Mouse (Mus musculus) hindbrain, embryonic 11.5 days (tissue): Measurements from ENCODE around the gene Ces2c. TPM values are rescaled to one million over a fixed set of nuclear protein-coding genes. Genes with fewer than 3 reads are reported as not detected.

Source experiments
- ATAC-seq: fragments of 200-750 bp; cut with Nextera tagmentation; 2 replicates; pipeline ENCODE4 v1.8.0; 2017; ENCODE audit warnings: mild to moderate bottlenecking, moderate TSS enrichment, moderate library complexity; ENCODE audit not compliant: low FRiP score
- DNase-seq: peaks from one replicate; pipeline ENCODE4 v3.0.0-alpha.2; 2015; ENCODE audit warnings: low spot score
- H3K27ac ChIP-seq: fragments of 300-500 bp; sonication (generic); 2 replicates; pipeline ENCODE4 v1.5.1; 2014; ENCODE audit warnings: mild to moderate bottlenecking, low read depth, low read length
- H3K27me3 ChIP-seq: fragments of 300-500 bp; sonication (generic); 2 replicates; pipeline ENCODE4 v1.6.1; 2014; ENCODE audit warnings: mild to moderate bottlenecking, low read length, moderate library complexity, mixed read lengths; ENCODE audit not compliant: control insufficient read depth, insufficient read depth
- H3K36me3 ChIP-seq: fragments of 300-500 bp; sonication (generic); 2 replicates; pipeline ENCODE4 v1.6.1; 2014; ENCODE audit warnings: mild to moderate bottlenecking, low read length, moderate library complexity, mixed read lengths; ENCODE audit not compliant: control insufficient read depth, insufficient read depth
- H3K4me1 ChIP-seq: fragments of 300-500 bp; sonication (generic); replicated peaks from 2 replicates; pipeline ENCODE4 v1.6.1; 2014; ENCODE audit warnings: low read length, mixed read lengths; ENCODE audit not compliant: control insufficient read depth, insufficient read depth
- H3K4me2 ChIP-seq: fragments of 300-500 bp; sonication (generic); replicated peaks from 2 replicates; pipeline ENCODE4 v1.6.1; 2014; ENCODE audit warnings: mild to moderate bottlenecking, low read depth, low read length
- H3K4me3 ChIP-seq: fragments of 300-500 bp; sonication (generic); 2 replicates; pipeline ENCODE4 v1.5.1; 2014; ENCODE audit warnings: low read depth, low read length
- H3K9ac ChIP-seq: fragments of 300-500 bp; sonication (generic); 2 replicates; pipeline ENCODE4 v1.6.1; 2014; ENCODE audit warnings: low read depth, low read length
- H3K9me3 ChIP-seq: fragments of 300-500 bp; sonication (generic); 2 replicates; pipeline ENCODE4 v1.6.1; 2016; ENCODE audit warnings: low read length; ENCODE audit not compliant: control insufficient read depth
- WGBS: fragments of 180-500 bp; shearing (Covaris S2); extraction: QIAGEN DNeasy Blood & Tissue Kit; methylation state at CpG from one replicate; pipeline ENCODE4 v1.1.7; 2014; 5-methylcytosine and 5-hydroxymethylcytosine counted together
- polyA plus RNA-seq: library from polyadenylated mRNA; unstranded; fragments of >200 nt; fragmentation: Nextera tagmentation; extraction: Ambion mirVana; gene quantifications from 2 replicates; pipeline ENCODE4 v1.2.1, GENCODE M21; 2014

Gene Ces2c
- not detected in 2 replicates for polyA plus RNA-seq

DNA sequence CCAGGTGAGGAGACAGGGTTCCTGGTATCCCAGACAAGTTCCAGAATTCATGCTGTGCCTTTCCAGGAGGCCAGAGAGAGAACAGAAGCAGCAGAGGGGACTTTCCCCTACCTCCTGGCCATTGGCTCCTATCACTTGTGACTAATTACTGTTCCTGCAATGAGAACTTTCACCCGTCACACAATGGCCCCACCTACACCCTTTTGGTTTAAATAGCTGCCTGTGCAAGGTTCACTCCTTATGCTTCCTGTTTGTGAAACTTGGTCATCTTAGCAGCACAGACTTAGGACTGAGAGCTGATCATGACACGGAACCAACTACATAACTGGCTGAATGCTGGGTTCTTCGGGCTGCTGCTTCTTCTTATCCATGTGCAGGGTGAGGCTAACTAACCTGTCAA lies at the start of gene Ces2c:
Ces2c (plus strand) TSS at position 238 of the 400 bp plus-strand sequence.
- no peak for DNase-seq
- no peaks in the 10 kb centered on the region for H3K36me3 ChIP-seq

GRCm38 (mm10) chr8:104799385-104799784 lies 47.5 kb upstream of the Ces2c start:
- Histone ChIP-seq H3K4me2 (no peak overlapping the region), H3K9me3 (no peaks in the 10 kb centered on the region), H3K27me3 (no peaks in the 10 kb centered on the region), H3K27ac (no peak overlapping the region), H3K36me3 (no peaks in the 10 kb centered on the region), H3K4me1 (no peaks in the 10 kb centered on the region), H3K4me3 (no peak overlapping the region), H3K9ac (no peak overlapping the region)
- ATAC-seq (no peak), DNase-seq (no peak)
- WGBS = 85% methylated on average over 1 of the region's 1 CpGs

More for the DNA sequence above, at the start of gene Ces2c:
- no peak within 1 kb of the TSS for H3K4me2 ChIP-seq
- H3K27ac ChIP-seq = no peak within 1 kb of the TSS
- ATAC-seq = no peak
- no peaks in the 10 kb centered on the region for H3K9me3 ChIP-seq
- WGBS = 90% methylated on average over 3 of the region's 3 CpGs
- no peak within 1 kb of the TSS for H3K9ac ChIP-seq
- H3K4me3 ChIP-seq = no peak within 1 kb of the TSS
- H3K27me3 ChIP-seq = no peaks in the 10 kb centered on the region
- H3K4me1 ChIP-seq = no peaks in the 10 kb centered on the region

GRCm38 (mm10) chr8:104806127-104806526 lies 40.7 kb upstream of the Ces2c start:
- DNase-seq (no peak), ATAC-seq (no peak)
- no peak overlapping the region for H3K9ac ChIP-seq
- no peaks in the 10 kb centered on the region for H3K9me3 ChIP-seq
- no peaks in the 10 kb centered on the region for H3K4me1 ChIP-seq
- H3K36me3 ChIP-seq = no peaks in the 10 kb centered on the region
- H3K27ac ChIP-seq = no peak overlapping the region
- 20% methylated on average over 2 of the region's 2 CpGs for WGBS
- H3K4me2 ChIP-seq = no peak overlapping the region
- no peak overlapping the region for H3K4me3 ChIP-seq
- H3K27me3 ChIP-seq = no peaks in the 10 kb centered on the region

GRCm38 (mm10) chr8:104808542-104809413 lies 38.1 kb upstream of the Ces2c start:
- no peaks in the 10 kb centered on the region for H3K4me1 ChIP-seq
- 83% methylated on average over 7 of the region's 7 CpGs for WGBS
- H3K27me3 ChIP-seq = no peaks in the 10 kb centered on the region
- H3K36me3 ChIP-seq = no peaks in the 10 kb centered on the region
- no peak overlapping the region for H3K9ac ChIP-seq
- H3K4me2 ChIP-seq = no peak overlapping the region
- H3K9me3 ChIP-seq = no peaks in the 10 kb centered on the region
- H3K4me3 ChIP-seq = no peak overlapping the region
- ATAC-seq (no peak), DNase-seq (no peak)
- no peak overlapping the region for H3K27ac ChIP-seq

DNA sequence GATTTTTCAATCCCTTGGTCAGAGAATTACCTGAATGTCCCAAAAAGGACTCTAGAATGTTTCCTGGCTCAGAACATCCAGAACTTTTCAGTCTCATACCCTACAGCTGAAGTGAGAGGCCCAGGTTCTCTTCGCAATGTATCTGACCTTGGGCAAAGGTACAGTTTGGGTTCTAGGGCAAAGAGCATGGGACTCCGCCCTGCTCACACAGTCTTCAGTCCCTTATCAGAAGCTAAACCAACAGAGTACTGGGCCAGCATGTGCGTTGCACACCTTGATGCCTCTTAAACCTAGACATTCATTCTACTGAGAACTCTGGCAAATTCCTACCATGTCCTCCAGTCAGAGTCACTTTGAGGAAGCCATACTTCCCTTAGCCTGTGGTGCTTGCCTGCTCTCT lies 37.4 kb upstream of the Ces2c start:
- 93% methylated on average over 3 of the region's 3 CpGs for WGBS
- no peak for ATAC-seq
- no peak overlapping the region for H3K27ac ChIP-seq
- no peaks in the 10 kb centered on the region for H3K9me3 ChIP-seq
- H3K4me2 ChIP-seq = no peak overlapping the region
- no peaks in the 10 kb centered on the region for H3K27me3 ChIP-seq
- no peaks in the 10 kb centered on the region for H3K4me1 ChIP-seq
- DNase-seq = no peak
- H3K36me3 ChIP-seq = no peaks in the 10 kb centered on the region
- H3K9ac ChIP-seq = no peak overlapping the region
- H3K4me3 ChIP-seq = no peak overlapping the region

DNA sequence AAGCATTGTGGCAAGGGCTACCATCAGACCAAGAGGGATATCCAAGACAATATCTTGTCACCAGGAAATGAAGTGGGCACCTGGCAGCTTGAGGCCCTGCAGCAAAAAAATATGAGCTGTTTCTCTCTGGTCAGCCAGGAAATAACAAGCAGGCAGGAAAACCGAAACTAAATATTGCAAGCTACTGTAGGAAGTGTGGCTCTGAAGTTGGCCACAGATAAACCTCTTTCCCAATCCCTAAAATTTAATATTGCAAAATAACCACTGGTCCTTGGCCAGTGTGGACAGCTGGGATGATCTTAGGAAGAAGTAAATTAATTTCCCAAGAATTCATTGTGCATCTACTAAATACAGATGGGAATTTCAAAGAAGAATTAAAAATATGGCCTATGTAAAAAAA lies 20.0 kb upstream of the Ces2c start:
- ATAC-seq (no peak), DNase-seq (no peak)
- Histone ChIP-seq H3K9me3 (no peaks in the 10 kb centered on the region), H3K9ac (no peak overlapping the region), H3K27me3 (no peaks in the 10 kb centered on the region), H3K4me1 (no peaks in the 10 kb centered on the region), H3K36me3 (no peaks in the 10 kb centered on the region), H3K27ac (no peak overlapping the region), H3K4me2 (no peak overlapping the region), H3K4me3 (no peak overlapping the region)
- 90% methylated on average over 1 of the region's 1 CpGs for WGBS

GRCm38 (mm10) chr8:104828221-104828620 lies 18.6 kb upstream of the Ces2c start:
- H3K4me1 ChIP-seq = no peaks in the 10 kb centered on the region
- H3K9ac ChIP-seq = no peak overlapping the region
- WGBS = 81% methylated on average over 3 of the region's 3 CpGs
- ATAC-seq = no peak
- H3K4me3 ChIP-seq = no peak overlapping the region
- DNase-seq = no peak
- H3K27ac ChIP-seq = no peak overlapping the region
- H3K36me3 ChIP-seq = no peaks in the 10 kb centered on the region
- H3K27me3 ChIP-seq = no peaks in the 10 kb centered on the region
- no peak overlapping the region for H3K4me2 ChIP-seq
- H3K9me3 ChIP-seq = no peaks in the 10 kb centered on the region

GRCm38 (mm10) chr8:104831440-104831839 lies 15.4 kb upstream of the Ces2c start, which contains the start of gene Ces2b:
Gene Ces2b (plus strand): TSS chr8:104831572.
- no peaks in the 10 kb centered on the region for H3K36me3 ChIP-seq
- WGBS = 75% methylated on average over 5 of the region's 5 CpGs
- H3K27me3 ChIP-seq = no peaks in the 10 kb centered on the region
- H3K4me2 ChIP-seq = no peak within 1 kb of the TSS
- ATAC-seq (no peak), DNase-seq (no peak)
- H3K27ac ChIP-seq = no peak within 1 kb of the TSS
- no peak within 1 kb of the TSS for H3K9ac ChIP-seq
- H3K9me3 ChIP-seq = no peaks in the 10 kb centered on the region
- no peaks in the 10 kb centered on the region for H3K4me1 ChIP-seq
- H3K4me3 ChIP-seq = no peak within 1 kb of the TSS
